Mouse (Mus musculus) Patski (cell line): ENCODE data around the gene Macrod1. TPM values are rescaled to one million over a fixed set of nuclear protein-coding genes. Genes with fewer than 3 reads are reported as not detected.
A peak's percentile ranks its signal among the peaks of the same experiment; 100 is the strongest.
"Not testable (repeated sequence)": the region's sequence is repeated elsewhere in the genome, so short reads cannot be mapped to it uniquely, and the experiment has no call there.

Source experiments
- ATAC-seq: fragments of 100-300 bp; one replicate; pipeline ENCODE4 v1.8.0; 2021
- CTCF ChIA-PET: fragments of 350-600 bp; sonication (Branson Sonifier 250); formaldehyde crosslinking; loops from one replicate; lab custom pipeline; 2022; ENCODE audit warnings: inconsistent platforms; lab: Charles Lee
- POLR2A ChIA-PET: fragments of 350-600 bp; sonication (Branson Sonifier 250); formaldehyde crosslinking; loops from one replicate; lab custom pipeline; 2022; ENCODE audit warnings: antibody characterized with exemption, inconsistent platforms; lab: Charles Lee
- DNase-seq: peaks from one replicate; pipeline ENCODE4 v3.0.0-alpha.2; 2011; ENCODE audit warnings: low read depth, low spot score
- H3K27me3 ChIP-seq: fragments of 371-371 bp; one replicate; pipeline ENCODE4 v1.5.1; 2021
- CTCF ChIP-seq: fragments of 100-300 bp; IDR thresholded peaks from one replicate; pipeline ENCODE4 v1.5.1; 2021
- in situ Hi-C: fragments of 300-500 bp; cut with MboI; formaldehyde crosslinking; loops from 3 replicates; pipeline ENCODE4 v1.11.1; 2018; ENCODE audit warnings: low pct_unique_long_range_greater_than_20kb, mixed read lengths
- polyA plus RNA-seq: library from polyadenylated mRNA; unstranded; gene quantifications from one replicate; pipeline ENCODE4 v1.2.3, GENCODE M21; 2021

Macrod1 gene
- polyA plus RNA-seq, 1 experiment from 2014 or later, result 33.9 TPM

DNA sequence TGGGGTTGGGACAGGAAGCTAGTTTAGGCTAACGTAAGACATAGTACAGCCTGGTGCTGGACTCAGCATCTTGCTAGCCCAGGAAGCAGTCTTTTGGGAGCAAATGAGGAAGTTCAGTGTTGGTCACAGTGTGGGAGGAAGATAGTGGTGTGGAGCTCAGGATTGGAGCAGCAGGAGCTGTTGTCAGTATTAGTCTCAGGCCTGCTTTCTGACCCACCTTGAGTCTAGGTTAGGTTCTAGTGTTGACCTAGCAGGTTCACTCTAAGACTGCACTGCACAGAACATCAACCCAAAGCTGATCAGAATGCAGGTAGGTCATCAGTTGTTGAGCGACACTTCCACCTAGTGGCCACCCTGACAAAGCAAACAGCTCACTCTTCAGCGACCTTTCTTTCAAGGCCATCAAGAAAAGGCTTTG, 36.4 kb upstream of the Macrod1 start:
- POLR2A ChIA-PET, result interaction anchor here (0.5 to 0.6 kb wide), 2 partner anchors 19 to 46 kb away, joined by 3 read pairs; no protein-coding TSS in a partner anchor
- CTCF ChIA-PET, result interaction anchor here (0.8 to 3.2 kb wide), 14 partner anchors 11 to 98 kb away, joined by 3 to 19 read pairs (median 4); partner anchors contain the start of genes Bad, Catsperz, Esrra and Nudt22
- no peak for DNase-seq
- ATAC-seq, result no peak
- in situ Hi-C loops, result loop anchor here (25.0 kb wide), 1 partner anchor 533 kb away; no protein-coding TSS in a partner anchor
- no peak for TF ChIP-seq CTCF
- H3K27me3 ChIP-seq, result no peaks in the 10 kb centered on the region

DNA sequence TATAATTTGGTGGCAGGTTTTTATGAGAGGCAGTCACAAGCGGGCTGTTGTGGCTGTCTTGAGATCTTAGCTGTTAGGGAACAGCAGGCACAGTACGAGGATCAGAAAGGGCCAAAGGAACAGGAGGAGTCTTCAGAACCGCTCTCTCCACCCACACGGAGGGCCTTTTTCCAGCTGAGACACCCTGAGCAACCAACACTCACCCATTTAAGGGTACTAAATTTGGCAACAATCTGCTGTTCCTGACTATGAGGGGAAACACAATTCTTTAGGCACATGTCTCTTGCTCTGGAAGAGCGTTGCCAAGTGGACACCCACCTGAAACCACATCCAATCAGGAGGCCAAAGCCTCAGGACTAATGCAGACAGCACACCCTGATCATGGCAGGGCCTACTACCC, 27.1 kb upstream of the Macrod1 start:
- POLR2A ChIA-PET, result interaction anchor here (1.0 kb wide), 1 partner anchor 31 kb away, joined by 3 read pairs; no protein-coding TSS in a partner anchor
- in situ Hi-C loops, result no loop called here
- CTCF ChIA-PET, result no interaction called here
- ATAC-seq (no peak), DNase-seq (no peak)
- no peak for TF ChIP-seq CTCF
- no peaks in the 10 kb centered on the region for H3K27me3 ChIP-seq

DNA sequence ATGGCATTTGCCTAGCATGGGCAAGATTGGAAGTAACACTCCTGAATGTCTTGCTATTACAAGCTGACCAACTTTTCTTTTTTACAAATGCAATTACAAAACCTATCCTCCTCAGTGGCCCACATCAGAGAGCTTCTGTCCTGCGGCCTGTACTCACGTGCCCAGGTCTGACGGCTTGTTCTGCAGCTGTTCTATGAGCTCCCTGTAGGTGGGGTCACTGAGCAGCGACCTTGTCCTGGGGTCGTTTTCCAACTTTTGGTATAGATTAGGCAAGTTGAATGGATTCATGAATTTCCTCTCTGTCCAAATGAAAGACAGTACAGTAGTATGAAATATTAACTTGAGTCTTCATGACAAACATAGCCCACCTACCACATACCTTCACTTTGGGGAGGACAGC, 22.6 kb upstream of the Macrod1 start:
- ATAC-seq, result no peak
- POLR2A ChIA-PET, result no interaction called here
- H3K27me3 ChIP-seq, result no peaks in the 10 kb centered on the region
- TF ChIP-seq CTCF, result peak; percentile 15
- in situ Hi-C loops, result no loop called here
- CTCF ChIA-PET, result interaction anchor here (1.2 to 3.5 kb wide), 3 partner anchors 9 to 18 kb away, joined by 3 to 19 read pairs (median 8); no protein-coding TSS in a partner anchor
- no peak for DNase-seq

DNA sequence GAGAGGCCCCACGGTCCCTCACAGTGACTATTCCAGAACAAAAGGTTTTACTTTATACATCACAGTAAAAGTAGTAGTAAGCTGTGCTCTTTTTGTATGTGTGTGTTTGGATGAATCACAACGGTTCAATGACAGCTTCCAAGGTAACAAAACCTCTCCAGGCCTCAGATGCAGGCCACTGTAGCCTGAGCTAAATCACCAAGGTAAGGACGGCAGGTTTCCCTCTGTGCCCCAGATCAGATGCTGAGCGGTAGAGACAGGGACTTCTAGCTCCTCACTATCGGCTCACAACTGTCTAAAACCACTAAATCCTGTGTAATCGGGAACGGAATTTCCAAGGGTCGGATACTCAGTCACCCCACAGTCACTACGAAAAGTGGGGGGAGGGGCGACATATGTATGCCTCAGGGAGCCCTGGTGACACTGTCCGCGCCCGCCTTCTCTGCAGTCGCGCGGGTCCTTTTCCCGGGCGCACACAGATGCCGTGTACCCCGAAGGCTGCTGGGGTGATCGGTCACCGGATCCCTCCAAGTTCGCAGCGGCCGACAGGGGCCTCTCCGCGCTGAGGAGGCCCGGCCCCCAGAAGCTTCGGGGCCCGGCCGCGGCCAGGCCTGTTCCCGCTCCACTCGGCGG, 17.4 kb upstream of the Macrod1 start:
- in situ Hi-C loops, result no loop called here
- H3K27me3 ChIP-seq, result no peaks in the 10 kb centered on the region
- POLR2A ChIA-PET, result interaction anchor here (0.9 to 2.3 kb wide), 3 partner anchors 17 to 97 kb away, joined by 7 to 8 read pairs (median 7); partner anchors contain the start of genes Bad, Gpr137, Macrod1 and Nudt22
- CTCF ChIA-PET, result interaction anchor here (1.0 kb wide), 1 partner anchor 60 kb away, joined by 4 read pairs; no protein-coding TSS in a partner anchor
- no peak for TF ChIP-seq CTCF
- ATAC-seq, result peak; percentile 1
- no peak for DNase-seq

DNA sequence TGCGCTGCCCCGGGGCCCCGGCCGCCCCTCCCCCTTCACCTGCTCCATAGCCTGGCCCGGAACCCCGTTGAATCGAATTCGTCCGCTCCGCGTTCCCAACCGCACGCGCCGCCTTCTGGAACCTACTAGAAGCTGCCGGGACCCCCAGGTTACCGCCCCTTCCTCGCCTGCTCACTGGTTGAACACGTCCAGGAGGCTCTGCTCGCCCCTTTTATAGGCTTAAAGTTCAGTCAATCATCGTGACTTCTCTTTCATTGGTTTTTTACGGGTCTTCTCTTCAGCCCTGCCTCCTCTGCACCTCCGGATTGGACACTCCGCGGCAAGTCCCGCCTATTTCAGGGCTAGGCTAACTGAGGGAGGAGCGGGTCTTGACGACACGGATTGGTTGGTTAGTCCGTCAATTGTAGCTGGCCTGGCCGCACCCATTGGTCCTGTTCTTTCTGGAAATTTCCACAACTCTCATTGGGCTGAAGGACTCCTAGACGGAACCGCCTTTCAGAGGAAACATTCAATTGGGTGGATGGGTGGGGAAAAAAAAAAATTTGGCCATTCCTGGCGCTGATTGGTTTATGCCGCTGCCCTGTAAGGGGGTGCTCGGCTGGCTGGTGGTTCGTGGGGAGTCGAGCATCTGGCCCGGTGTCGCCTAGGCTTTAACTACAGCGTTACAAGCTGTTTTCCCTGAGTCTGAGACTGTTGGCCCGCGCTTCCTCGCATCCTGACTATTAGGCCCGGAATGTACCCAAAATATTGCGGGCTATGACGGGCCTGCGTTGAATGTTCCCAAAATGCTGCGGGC, 16.6 kb upstream of the Macrod1 start, which contains the start of gene Stip1:
TSS of gene Stip1 (minus strand) at position 127 of the 796 bp plus-strand sequence.
- POLR2A ChIA-PET, result interaction anchor here (0.6 to 2.3 kb wide), 8 partner anchors 9 to 98 kb away, joined by 3 to 8 read pairs (median 3); partner anchors contain the start of genes Bad, Gpr137, Nudt22 and Trpt1
- TF ChIP-seq CTCF, result peak; percentile 70
- in situ Hi-C loops, result no loop called here
- DNase-seq, result peak; percentile 100
- peak; percentile 97 for ATAC-seq
- no peaks in the 10 kb centered on the region for H3K27me3 ChIP-seq
- CTCF ChIA-PET, result interaction anchor here (0.7 to 1.7 kb wide), 5 partner anchors 10 to 229 kb away, joined by 3 to 8 read pairs (median 4); partner anchors contain the start of gene Macrod1

DNA sequence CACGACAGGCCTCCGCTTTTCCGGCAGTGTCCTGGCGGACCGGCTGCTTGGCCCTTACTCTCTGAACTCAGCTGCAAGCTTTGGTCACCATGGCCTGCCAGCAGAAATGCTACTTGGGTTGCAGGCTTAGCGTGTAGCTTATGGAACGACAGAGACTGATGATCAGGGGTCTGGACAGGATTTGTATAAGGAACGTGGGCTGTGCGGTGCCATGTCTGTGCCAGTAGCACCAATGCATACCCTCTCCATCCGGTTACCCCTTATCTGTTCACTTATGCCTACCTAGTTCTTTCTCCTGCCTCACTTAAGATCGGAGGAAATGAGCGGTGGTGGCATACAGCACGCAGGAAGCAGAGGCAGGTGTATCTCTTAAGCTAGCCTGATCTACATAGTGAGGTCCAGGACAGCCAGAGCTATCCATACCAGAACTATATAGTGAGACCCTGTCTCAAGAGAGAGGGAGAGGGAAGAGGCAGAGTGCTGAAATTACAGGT, 15.9 kb upstream of the Macrod1 start:
- TF ChIP-seq CTCF, result no peak
- no peak for DNase-seq
- ChIA-PET POLR2A (interaction anchor here (0.6 to 2.3 kb wide), 6 partner anchors 9 to 99 kb away, joined by 3 to 7 read pairs (median 3); partner anchors contain the start of genes Bad and Gpr137), CTCF (interaction anchor here (0.9 to 1.7 kb wide), 3 partner anchors 9 to 229 kb away, joined by 3 to 8 read pairs (median 3); no protein-coding TSS in a partner anchor)
- in situ Hi-C loops, result no loop called here
- no peaks in the 10 kb centered on the region for H3K27me3 ChIP-seq
- no peak for ATAC-seq

DNA sequence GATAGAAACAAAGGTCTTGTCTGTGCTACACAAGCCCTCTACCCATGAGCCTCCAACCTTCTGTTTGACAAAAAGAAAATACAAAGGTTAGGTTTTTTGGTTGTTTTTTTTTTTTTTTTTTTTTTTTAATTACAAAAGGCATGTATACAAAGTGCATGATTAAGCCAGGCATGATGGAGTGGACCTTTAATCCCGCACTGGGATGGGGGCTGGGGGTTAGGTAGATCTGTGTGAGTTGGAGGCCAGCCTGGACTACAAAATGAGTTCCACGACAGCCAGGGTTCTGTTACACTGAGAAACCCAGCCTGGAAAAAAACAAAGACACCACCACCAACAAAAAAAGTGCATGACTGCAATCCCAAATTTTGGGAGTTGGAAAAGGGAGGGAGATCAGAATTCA, 15.4 kb upstream of the Macrod1 start:
- DNase-seq (no peak), ATAC-seq (no peak)
- in situ Hi-C loops, result no loop called here
- ChIA-PET CTCF (interaction anchor here (1.3 to 1.7 kb wide), 2 partner anchors 9 to 159 kb away, joined by 3 to 8 read pairs; no protein-coding TSS in a partner anchor), POLR2A (interaction anchor here (1.0 to 2.3 kb wide), 4 partner anchors 11 to 99 kb away, joined by 3 to 7 read pairs (median 4); partner anchors contain the start of genes Bad and Gpr137)
- TF ChIP-seq CTCF, result no peak
- H3K27me3 ChIP-seq, result no peaks in the 10 kb centered on the region

DNA sequence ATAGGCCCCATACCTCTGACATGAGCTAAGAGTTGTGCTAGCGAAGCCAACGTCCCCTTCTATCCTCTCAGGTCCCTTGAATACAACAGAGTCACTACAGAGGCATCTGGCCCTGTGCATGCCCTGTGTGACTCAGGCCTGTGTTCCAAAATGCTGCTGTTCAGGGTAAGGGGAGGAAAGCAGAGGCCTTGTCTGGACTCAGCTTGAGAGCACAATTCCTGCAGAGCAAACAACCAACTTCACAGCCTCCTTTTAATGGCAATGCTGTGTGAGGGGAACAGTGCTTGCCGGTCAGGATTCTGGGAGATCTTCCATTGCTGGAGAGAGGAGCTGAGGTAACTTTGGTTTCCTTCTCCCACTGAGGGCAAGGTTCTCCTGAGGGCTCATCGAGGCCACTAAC, 12.3 kb upstream of the Macrod1 start:
- POLR2A ChIA-PET, result no interaction called here
- TF ChIP-seq CTCF, result no peak
- no peaks in the 10 kb centered on the region for H3K27me3 ChIP-seq
- CTCF ChIA-PET, result interaction anchor here (0.8 to 2.1 kb wide), 5 partner anchors 8 to 104 kb away, joined by 3 to 9 read pairs (median 4); partner anchors contain the start of gene Macrod1
- ATAC-seq (no peak), DNase-seq (no peak)
- in situ Hi-C loops, result no loop called here

DNA sequence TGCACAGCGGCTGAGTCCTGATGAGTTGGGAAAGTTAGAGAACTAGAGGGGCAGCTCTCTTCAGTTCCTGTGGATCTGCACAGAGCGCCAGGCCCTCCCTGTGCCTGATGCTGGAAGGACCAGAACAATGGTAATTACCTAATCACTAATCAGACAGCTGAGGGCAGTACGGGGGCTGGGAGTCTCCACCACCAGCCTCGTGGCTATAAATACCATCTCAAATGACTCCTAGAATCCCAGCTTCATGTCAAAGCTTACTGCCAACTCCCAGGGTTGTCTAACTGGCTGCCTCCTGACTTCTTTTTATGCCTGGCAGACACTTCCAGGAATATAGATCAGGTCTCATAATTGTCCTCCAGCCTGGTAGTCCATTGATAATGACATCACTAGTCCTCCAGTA, 11.9 kb upstream of the Macrod1 start:
- no peak for ATAC-seq
- CTCF ChIA-PET, result interaction anchor here (0.8 to 2.1 kb wide), 4 partner anchors 8 to 24 kb away, joined by 3 to 9 read pairs (median 5); partner anchors contain the start of gene Macrod1
- no peaks in the 10 kb centered on the region for H3K27me3 ChIP-seq
- DNase-seq, result no peak
- no peak for TF ChIP-seq CTCF
- in situ Hi-C loops, result no loop called here
- POLR2A ChIA-PET, result interaction anchor here (0.8 kb wide), 1 partner anchor 11 kb away, joined by 3 read pairs; no protein-coding TSS in a partner anchor

DNA sequence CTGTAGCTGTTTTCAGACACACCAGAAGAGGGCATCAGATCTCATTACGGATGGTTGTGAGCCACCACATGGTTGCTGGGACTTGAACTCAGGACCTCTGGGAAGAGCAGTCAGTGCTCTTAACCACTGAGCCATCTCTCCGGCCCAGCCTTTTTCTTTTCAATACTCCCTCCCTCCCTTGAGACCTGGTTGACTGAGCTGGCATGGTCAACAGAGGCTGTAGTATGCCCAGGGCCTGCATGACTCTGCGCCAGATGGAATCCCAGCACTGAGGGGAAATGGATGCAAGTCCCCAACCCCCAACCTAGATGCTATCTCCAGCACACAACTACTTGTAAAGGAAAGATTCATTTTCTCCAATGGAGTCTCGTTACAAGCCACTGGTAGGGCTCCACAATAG, 3.2 kb upstream of the Macrod1 start:
- DNase-seq, ATAC-seq, H3K27me3 ChIP-seq, POLR2A ChIA-PET, in situ Hi-C loops, CTCF ChIA-PET: not testable (repeated sequence)
